Mouse (Mus musculus) MN1 (cell line): ENCODE measurements around the gene Ankrd34b.

Experiments
- DNase-seq: peaks from one replicate; pipeline ENCODE4 v3.0.0-alpha.2; 2016; ENCODE audit warnings: low spot score

Gene Ankrd34b

GRCm38 (mm10) chr13:92425758-92426264, at the start of gene Ankrd34b:
TSS of gene Ankrd34b (plus strand) at chr13:92425896.
- DNase-seq, result peak; percentile 30

- no peak for DNase-seq
These were observed 38.3 kb upstream of the Ankrd34b start for GRCm38 (mm10) chr13:92387367-92387766.

- no peak for DNase-seq
These were observed 32.5 kb upstream of the Ankrd34b start for GRCm38 (mm10) chr13:92393047-92393661.

GRCm38 (mm10) chr13:92398491-92399384, 27.0 kb upstream of the Ankrd34b start:
- no peak for DNase-seq

- no peak for DNase-seq
These were observed 23.6 kb upstream of the Ankrd34b start for GRCm38 (mm10) chr13:92402063-92402462.

- DNase-seq, result no peak
These were observed 22.2 kb upstream of the Ankrd34b start for GRCm38 (mm10) chr13:92403496-92403895.

- no peak for DNase-seq
These were observed 15.2 kb upstream of the Ankrd34b start for GRCm38 (mm10) chr13:92410486-92410885.

- no peak for DNase-seq
These were observed 6.1 kb upstream of the Ankrd34b start for GRCm38 (mm10) chr13:92419630-92420029.

- DNase-seq, result no peak
These were observed 2.0 kb upstream of the Ankrd34b start for GRCm38 (mm10) chr13:92423711-92424110.

- no peak for DNase-seq
These were observed 777 bp downstream of the Ankrd34b start for GRCm38 (mm10) chr13:92426294-92427051.

GRCm38 (mm10) chr13:92427351-92427855, 1.7 kb downstream of the Ankrd34b start:
- DNase-seq, result no peak

GRCm38 (mm10) chr13:92438656-92439055, 13.0 kb downstream of the Ankrd34b start:
- DNase-seq, result no peak

- no peak for DNase-seq
These were observed 14.6 kb downstream of the Ankrd34b start for GRCm38 (mm10) chr13:92440286-92440685.

- no peak for DNase-seq
These were observed 21.2 kb downstream of the Ankrd34b start for GRCm38 (mm10) chr13:92446872-92447271.

GRCm38 (mm10) chr13:92464698-92465097, 39.0 kb downstream of the Ankrd34b start:
- DNase-seq, result no peak

- DNase-seq, result no peak
These were observed 42.2 kb downstream of the Ankrd34b start for GRCm38 (mm10) chr13:92467891-92468290.

GRCm38 (mm10) chr13:92469381-92469780, 43.7 kb downstream of the Ankrd34b start:
- no peak for DNase-seq

- DNase-seq, result no peak
These were observed 44.5 kb downstream of the Ankrd34b start for GRCm38 (mm10) chr13:92470151-92470550.

- peak; percentile 12 for DNase-seq
These were observed 57.7 kb downstream of the Ankrd34b start for GRCm38 (mm10) chr13:92483348-92483747.

- DNase-seq, result peak; percentile 32
These were observed 58.3 kb downstream of the Ankrd34b start, which contains the start of gene Fam151b for GRCm38 (mm10) chr13:92483852-92484463. TSS of gene Fam151b (minus strand) at chr13:92484015.

- peak; percentile 93 for DNase-seq
These were observed 65.1 kb downstream of the Ankrd34b start for GRCm38 (mm10) chr13:92490817-92491216.
